Mouse (Mus musculus): ENCODE measurements at regions not wholly inside any gene's neighbourhood (a gene's known extent, or its start where the extent isn't known, plus 50 kb on each side); places are given as distances from the start of the nearest gene placed in this dataset.

GRCm38 (mm10) chr14:26357242-26357641 is 99.5 kb downstream of the Duxbl3 start:
- peak; percentile 46 for ATAC-seq
- DNase-seq (ENCODE audit: low spot score): peak; percentile 57
- WGBS: 17% methylated on average over 6 of the region's 6 CpGs
- Histone ChIP-seq H3K4me3 (ENCODE audit: low read depth, low read length) (no peak overlapping the region), H3K9ac (replicated peaks; ENCODE audit: low read depth) (no peak overlapping the region), H3K27me3 (replicated peaks; ENCODE audit: insufficient read depth, low read length) (no peaks in the 10 kb centered on the region), H3K27ac (ENCODE audit: low read length) (no peak overlapping the region), H3K36me3 (ENCODE audit: insufficient read depth, low read length) (no peaks in the 10 kb centered on the region), H3K4me2 (replicated peaks; ENCODE audit: low read depth, low read length) (no peak overlapping the region), H3K4me1 (ENCODE audit: insufficient read depth, low read depth, low read length) (no peaks in the 10 kb centered on the region), H3K9me3 (ENCODE audit: low read length) (no peaks in the 10 kb centered on the region)
- TF ChIP-seq EP300 (IDR thresholded peaks at IDR 0.05) (no peak), CTCF (IDR thresholded peaks at IDR 0.05) (no peak)

GRCm38 (mm10) chr14:26357996-26358395 is 100.2 kb downstream of the Duxbl3 start:
- H3K9ac ChIP-seq (replicated peaks; ENCODE audit: low read depth): no peak overlapping the region
- no peak overlapping the region for H3K27ac ChIP-seq (ENCODE audit: low read length)
- no peaks in the 10 kb centered on the region for H3K27me3 ChIP-seq (replicated peaks; ENCODE audit: insufficient read depth, low read length)
- H3K9me3 ChIP-seq (ENCODE audit: low read length): no peaks in the 10 kb centered on the region
- H3K4me1 ChIP-seq (ENCODE audit: insufficient read depth, low read depth, low read length): no peaks in the 10 kb centered on the region
- TF ChIP-seq CTCF (IDR thresholded peaks at IDR 0.05) (no peak), EP300 (IDR thresholded peaks at IDR 0.05) (no peak)
- ATAC-seq (no peak), DNase-seq (ENCODE audit: low spot score) (no peak)
- H3K36me3 ChIP-seq (ENCODE audit: insufficient read depth, low read length): no peaks in the 10 kb centered on the region
- no peak overlapping the region for H3K4me3 ChIP-seq (ENCODE audit: low read depth, low read length)
- H3K4me2 ChIP-seq (replicated peaks; ENCODE audit: low read depth, low read length): no peak overlapping the region
- WGBS: 77% methylated on average over 8 of the region's 8 CpGs

- TF ChIP-seq EP300 (IDR thresholded peaks at IDR 0.05): no peak
- WGBS: 45% methylated on average over 4 of the region's 4 CpGs
These were observed 102.3 kb downstream of the Duxbl3 start for GRCm38 (mm10) chr14:26360071-26360470.

GRCm38 (mm10) chr14:26361206-26361605 is 103.4 kb downstream of the Duxbl3 start:
- no peaks in the 10 kb centered on the region for H3K27me3 ChIP-seq (replicated peaks; ENCODE audit: insufficient read depth, low read length)
- H3K9me3 ChIP-seq (ENCODE audit: low read length): no peaks in the 10 kb centered on the region
- no peaks in the 10 kb centered on the region for H3K4me1 ChIP-seq (ENCODE audit: insufficient read depth, low read depth, low read length)
- 94% methylated on average over 3 of the region's 3 CpGs for WGBS
- no peak for ATAC-seq
- H3K36me3 ChIP-seq (ENCODE audit: insufficient read depth, low read length): no peaks in the 10 kb centered on the region
- H3K4me2 ChIP-seq (replicated peaks; ENCODE audit: low read depth, low read length): no peak overlapping the region
- TF ChIP-seq CTCF (IDR thresholded peaks at IDR 0.05): no peak
- no peak for TF ChIP-seq EP300 (IDR thresholded peaks at IDR 0.05)
- DNase-seq (ENCODE audit: low spot score): no peak
- no peak overlapping the region for H3K27ac ChIP-seq (ENCODE audit: low read length)
- no peak overlapping the region for H3K4me3 ChIP-seq (ENCODE audit: low read depth, low read length)
- H3K9ac ChIP-seq (replicated peaks; ENCODE audit: low read depth): no peak overlapping the region

More at GRCm38 (mm10) chr14:26360071-26360470, 102.3 kb downstream of the Duxbl3 start:
- H3K4me2 ChIP-seq (replicated peaks; ENCODE audit: low read depth, low read length): no peak overlapping the region
- no peaks in the 10 kb centered on the region for H3K36me3 ChIP-seq (ENCODE audit: insufficient read depth, low read length)
- DNase-seq (ENCODE audit: low spot score) (no peak), ATAC-seq (no peak)
- no peak overlapping the region for H3K9ac ChIP-seq (replicated peaks; ENCODE audit: low read depth)
- H3K4me1 ChIP-seq (ENCODE audit: insufficient read depth, low read depth, low read length): no peaks in the 10 kb centered on the region
- no peak overlapping the region for H3K4me3 ChIP-seq (ENCODE audit: low read depth, low read length)
- H3K9me3 ChIP-seq (ENCODE audit: low read length): no peaks in the 10 kb centered on the region
- no peaks in the 10 kb centered on the region for H3K27me3 ChIP-seq (replicated peaks; ENCODE audit: insufficient read depth, low read length)
- no peak overlapping the region for H3K27ac ChIP-seq (ENCODE audit: low read length)

Measured in lung, postnatal 0 days (tissue).